Mouse (Mus musculus): ENCODE measurements around the gene Tbc1d14. TPM values are rescaled to one million over a fixed set of nuclear protein-coding genes. Genes with fewer than 3 reads are reported as not detected.

Tbc1d14 gene
- total RNA-seq, 2 experiments from 2014 or later = 73.1 to 79.2 TPM

GRCm38 (mm10) chr5:36559106-36559505, 34.0 kb downstream of the Tbc1d14 start:
- DNase-seq (ENCODE audit: low spot score in 2 of 2) = no peak
- intact Hi-C loops (cut with DNase I) = no loop called here

GRCm38 (mm10) chr5:36558526-36558925, 34.5 kb downstream of the Tbc1d14 start:
- DNase-seq (ENCODE audit: low spot score in 2 of 2) = no peak
- intact Hi-C loops (cut with DNase I) = no loop called here

GRCm38 (mm10) chr5:36557584-36558308, 35.3 kb downstream of the Tbc1d14 start:
- intact Hi-C loops (cut with DNase I) = no loop called here
- peak in 1 of 2 experiments; percentile 2 for DNase-seq (ENCODE audit: low spot score in 2 of 2)

GRCm38 (mm10) chr5:36556906-36557305, 36.2 kb downstream of the Tbc1d14 start:
- intact Hi-C loops (cut with DNase I) = no loop called here
- no peak for DNase-seq (ENCODE audit: low spot score in 2 of 2)

- intact Hi-C loops (cut with DNase I) = no loop called here
- DNase-seq (ENCODE audit: low spot score in 2 of 2) = no peak
These were observed 36.8 kb downstream of the Tbc1d14 start for GRCm38 (mm10) chr5:36556289-36556688.

- no peak for DNase-seq (ENCODE audit: low spot score in 2 of 2)
- intact Hi-C loops (cut with DNase I) = no loop called here
These were observed 38.6 kb downstream of the Tbc1d14 start for GRCm38 (mm10) chr5:36554496-36554895.

GRCm38 (mm10) chr5:36553886-36554285, 39.2 kb downstream of the Tbc1d14 start:
- DNase-seq (ENCODE audit: low spot score in 2 of 2) = no peak

GRCm38 (mm10) chr5:36553056-36553606, 39.9 kb downstream of the Tbc1d14 start:
- no peak for DNase-seq (ENCODE audit: low spot score in 2 of 2)
- intact Hi-C loops (cut with DNase I) = no loop called here

More at GRCm38 (mm10) chr5:36553886-36554285, 39.2 kb downstream of the Tbc1d14 start:
- intact Hi-C loops (cut with DNase I) = no loop called here

- no peak for DNase-seq (ENCODE audit: low spot score in 2 of 2)
- intact Hi-C loops (cut with DNase I) = no loop called here
These were observed 40.7 kb downstream of the Tbc1d14 start for GRCm38 (mm10) chr5:36552391-36552790.

GRCm38 (mm10) chr5:36549243-36549642, 43.8 kb downstream of the Tbc1d14 start:
- intact Hi-C loops (cut with DNase I) = no loop called here
- DNase-seq (ENCODE audit: low spot score in 2 of 2) = no peak

- intact Hi-C loops (cut with DNase I) = no loop called here
These were observed 48.3 kb downstream of the Tbc1d14 start for GRCm38 (mm10) chr5:36544765-36545164.

GRCm38 (mm10) chr5:36540928-36541327, 52.1 kb downstream of the Tbc1d14 start:
- DNase-seq (ENCODE audit: low spot score in 2 of 2) = no peak
- intact Hi-C loops (cut with DNase I) = loop anchor here (2.0 kb wide), 1 partner anchor 36 kb away; no protein-coding TSS in a partner anchor

More at GRCm38 (mm10) chr5:36544765-36545164, 48.3 kb downstream of the Tbc1d14 start:
- no peak for DNase-seq (ENCODE audit: low spot score in 2 of 2)

GRCm38 (mm10) chr5:36538576-36539187, 54.4 kb downstream of the Tbc1d14 start:
- peak in 1 of 2 experiments; percentile 57 for DNase-seq (ENCODE audit: low spot score in 2 of 2)
- intact Hi-C loops (cut with DNase I) = no loop called here

- intact Hi-C loops (cut with DNase I) = no loop called here
- no peak for DNase-seq (ENCODE audit: low spot score in 2 of 2)
These were observed 56.7 kb downstream of the Tbc1d14 start for GRCm38 (mm10) chr5:36536424-36536823.

- intact Hi-C loops (cut with DNase I) = no loop called here
- no peak for DNase-seq (ENCODE audit: low spot score in 2 of 2)
These were observed 57.5 kb downstream of the Tbc1d14 start for GRCm38 (mm10) chr5:36535438-36536176.

GRCm38 (mm10) chr5:36534455-36535030, 58.5 kb downstream of the Tbc1d14 start:
- intact Hi-C loops (cut with DNase I) = no loop called here
- no peak for DNase-seq (ENCODE audit: low spot score in 2 of 2)

GRCm38 (mm10) chr5:36530129-36530751, 62.8 kb downstream of the Tbc1d14 start:
- DNase-seq (ENCODE audit: low spot score in 2 of 2) = peak; percentile 96
- intact Hi-C loops (cut with DNase I) = loop anchor here (1.0 kb wide), 1 partner anchor 52 kb away; no protein-coding TSS in a partner anchor

- DNase-seq (ENCODE audit: low spot score in 2 of 2) = no peak
- intact Hi-C loops (cut with DNase I) = loop anchor here (1.0 to 5.0 kb wide), 2 partner anchors 53 to 213 kb away; no protein-coding TSS in a partner anchor
These were observed 63.4 kb downstream of the Tbc1d14 start for GRCm38 (mm10) chr5:36529698-36530097.

GRCm38 (mm10) chr5:36526921-36527320, 66.2 kb downstream of the Tbc1d14 start:
- intact Hi-C loops (cut with DNase I) = loop anchor here (5.0 kb wide), 1 partner anchor 215 kb away; no protein-coding TSS in a partner anchor
- DNase-seq (ENCODE audit: low spot score in 2 of 2) = no peak

Measured in left cerebral cortex, postnatal 36 days (tissue).